Mouse (Mus musculus) left cerebral cortex, postnatal 4 days (tissue): Measurements from ENCODE around the gene Usf1. TPM values are rescaled to one million over a fixed set of nuclear protein-coding genes. Genes with fewer than 3 reads are reported as not detected.
A peak's percentile ranks its signal among the peaks of the same experiment; 100 is the strongest.

Experiments
- DNase-seq: peaks from one replicate; pipeline ENCODE4 v3.0.0-alpha.2; 2022
- intact Hi-C: fragments of 180-260 bp; cut with DNase I; formaldehyde crosslinking; loops from one replicate; pipeline ENCODE4 v1.15.1; 2025
- total RNA-seq, 2 experiments: library from RNA; stranded (reverse); gene quantifications; 2 replicates each; pipeline ENCODE4 v1.2.3; 2021

Usf1 gene
- total RNA-seq, 2 experiments from 2014 or later: 130 to 141 TPM

GRCm38 (mm10) chr1:171412446-171412845 is 1.3 kb downstream of the Usf1 start:
- intact Hi-C loops: no loop called here
- no peak for DNase-seq

GRCm38 (mm10) chr1:171413608-171414007 is 2.5 kb downstream of the Usf1 start:
- DNase-seq: no peak
- intact Hi-C loops: no loop called here

GRCm38 (mm10) chr1:171418660-171419059 is 7.5 kb downstream of the Usf1 start, which contains the start of gene Tstd1:
Gene Tstd1 (plus strand): TSS chr1:171418872.
- intact Hi-C loops: no loop called here
- DNase-seq: no peak

GRCm38 (mm10) chr1:171419291-171419882 is 8.3 kb downstream of the Usf1 start:
- intact Hi-C loops: no loop called here
- DNase-seq: no peak

- DNase-seq: no peak
- intact Hi-C loops: no loop called here
These were observed 8.8 kb downstream of the Usf1 start for GRCm38 (mm10) chr1:171419905-171420304.

GRCm38 (mm10) chr1:171422504-171423095 is 11.5 kb downstream of the Usf1 start:
- intact Hi-C loops: no loop called here
- no peak for DNase-seq

- intact Hi-C loops: no loop called here
- no peak for DNase-seq
These were observed 13.5 kb downstream of the Usf1 start for GRCm38 (mm10) chr1:171424638-171425037.

- intact Hi-C loops: no loop called here
- no peak for DNase-seq
These were observed 14.0 kb downstream of the Usf1 start for GRCm38 (mm10) chr1:171425126-171425525.

GRCm38 (mm10) chr1:171432158-171432557 is 21.0 kb downstream of the Usf1 start:
- intact Hi-C loops: no loop called here

GRCm38 (mm10) chr1:171435288-171435814 is 24.2 kb downstream of the Usf1 start:
- intact Hi-C loops: no loop called here

More at GRCm38 (mm10) chr1:171432158-171432557, 21.0 kb downstream of the Usf1 start:
- DNase-seq: no peak

GRCm38 (mm10) chr1:171435974-171436373 is 24.9 kb downstream of the Usf1 start:
- intact Hi-C loops: no loop called here
- no peak for DNase-seq

More at GRCm38 (mm10) chr1:171435288-171435814, 24.2 kb downstream of the Usf1 start:
- DNase-seq: no peak

GRCm38 (mm10) chr1:171437264-171438013 is 26.3 kb downstream of the Usf1 start, which contains the start of gene F11r:
Gene F11r (plus strand): TSS chr1:171437535.
- intact Hi-C loops: no loop called here
- peak; percentile 46 for DNase-seq

- intact Hi-C loops: no loop called here
- no peak for DNase-seq
These were observed 27.0 kb downstream of the Usf1 start for GRCm38 (mm10) chr1:171438014-171438670.

- intact Hi-C loops: no loop called here
- no peak for DNase-seq
These were observed 28.0 kb downstream of the Usf1 start for GRCm38 (mm10) chr1:171439072-171439471.

GRCm38 (mm10) chr1:171440025-171440725 is 29.1 kb downstream of the Usf1 start:
- DNase-seq: peak; percentile 16

GRCm38 (mm10) chr1:171441466-171442412 is 30.6 kb downstream of the Usf1 start:
- DNase-seq: no peak
- intact Hi-C loops: no loop called here

More at GRCm38 (mm10) chr1:171440025-171440725, 29.1 kb downstream of the Usf1 start:
- intact Hi-C loops: no loop called here

- DNase-seq: no peak
- intact Hi-C loops: no loop called here
These were observed 31.3 kb downstream of the Usf1 start for GRCm38 (mm10) chr1:171442413-171442760.

- no peak for DNase-seq
- intact Hi-C loops: no loop called here
These were observed 33.9 kb downstream of the Usf1 start for GRCm38 (mm10) chr1:171445050-171445449.

- no peak for DNase-seq
- intact Hi-C loops: no loop called here
These were observed 35.7 kb downstream of the Usf1 start for GRCm38 (mm10) chr1:171446854-171447253.
